Mouse (Mus musculus) myocyte (in vitro differentiated cells): Measurements from ENCODE around the gene Hsd11b2. TPM values are rescaled to one million over a fixed set of nuclear protein-coding genes. Genes with fewer than 3 reads are reported as not detected.

Source experiments
- H3K27me3 ChIP-seq: one replicate; pipeline ENCODE4 v1.6.1; 2011; ENCODE audit not compliant: control insufficient read depth, insufficient read depth, insufficient read length
- H3K36me3 ChIP-seq: one replicate; pipeline ENCODE4 v1.6.1; 2011; ENCODE audit not compliant: control insufficient read depth, insufficient read depth
- H3K4me2 ChIP-seq: one replicate; pipeline ENCODE4 v1.6.1; 2011; ENCODE audit warnings: low read depth, control low read depth
- H3K4me3 ChIP-seq: one replicate; pipeline ENCODE4 v1.5.1; 2011; ENCODE audit warnings: mild to moderate bottlenecking, control low read depth, moderate library complexity
- H3K79me2 ChIP-seq: one replicate; pipeline ENCODE4 v1.6.1; 2011; ENCODE audit not compliant: control insufficient read depth, insufficient read depth
- H3ac ChIP-seq: one replicate; pipeline ENCODE4 v1.6.1; 2011; ENCODE audit not compliant: control insufficient read depth, insufficient read length
- CEBPB ChIP-seq: IDR thresholded peaks from 2 replicates; pipeline ENCODE4 v1.6.1; 2011; ENCODE audit warnings: mild to moderate bottlenecking, moderate library complexity; ENCODE audit not compliant: poor library complexity, insufficient read depth, severe bottlenecking
- E2F4 ChIP-seq: IDR thresholded peaks from one replicate; pipeline ENCODE4 v1.6.1; 2011; ENCODE audit warnings: mild to moderate bottlenecking, control low read depth, moderate library complexity; ENCODE audit not compliant: insufficient read depth
- MAX ChIP-seq: IDR thresholded peaks from one replicate; pipeline ENCODE4 v1.6.1; 2011; ENCODE audit warnings: low read depth, mild to moderate bottlenecking, control low read depth
- MYOD1 ChIP-seq, 3 experiments: IDR thresholded peaks; one replicate each; pipeline ENCODE4 v1.6.1; 2011; ENCODE audit warnings: control low read depth in 2 of 3, low read depth in 2 of 3, mild to moderate bottlenecking in 2 of 3, moderate library complexity in 1 of 3; ENCODE audit not compliant: insufficient read length in 2 of 3, control insufficient read depth in 1 of 3
- MYOG ChIP-seq, 3 experiments: IDR thresholded peaks; one replicate each; pipeline ENCODE4 v1.6.1; 2011; ENCODE audit warnings: control low read depth in 2 of 3, low read depth in 2 of 3, mild to moderate bottlenecking in 2 of 3; ENCODE audit not compliant: insufficient read length in 2 of 3, control insufficient read depth in 1 of 3, insufficient read depth in 1 of 3
- POLR2A ChIP-seq: IDR thresholded peaks from one replicate; pipeline ENCODE4 v1.6.1; 2011; ENCODE audit warnings: low read depth, mild to moderate bottlenecking, control low read depth, moderate library complexity; ENCODE audit not compliant: insufficient read length
- POLR2AphosphoS2 ChIP-seq: IDR thresholded peaks from one replicate; pipeline ENCODE4 v1.6.1; 2011; ENCODE audit warnings: low read depth, control low read depth; ENCODE audit not compliant: insufficient read length
- REST ChIP-seq: IDR thresholded peaks from one replicate; pipeline ENCODE4 v1.6.1; 2011; ENCODE audit warnings: mild to moderate bottlenecking, control low read depth, moderate library complexity; ENCODE audit not compliant: insufficient read depth, insufficient read length
- SRF ChIP-seq: IDR thresholded peaks from one replicate; pipeline ENCODE4 v1.6.1; 2011; ENCODE audit warnings: low read depth; ENCODE audit not compliant: control insufficient read depth, insufficient read length
- TCF12 ChIP-seq: IDR thresholded peaks from one replicate; pipeline ENCODE4 v1.6.1; 2011; ENCODE audit warnings: mild to moderate bottlenecking, control low read depth; ENCODE audit not compliant: poor library complexity, insufficient read depth, severe bottlenecking
- TCF3 ChIP-seq: IDR thresholded peaks from one replicate; pipeline ENCODE4 v1.6.1; 2011; ENCODE audit warnings: low read depth, control low read depth; ENCODE audit not compliant: insufficient read length
- USF1 ChIP-seq: IDR thresholded peaks from one replicate; pipeline ENCODE4 v1.6.1; 2011; ENCODE audit warnings: low read depth, mild to moderate bottlenecking, control low read depth, moderate library complexity
- polyA plus RNA-seq: library from polyadenylated mRNA; unstranded; fragments of >200 nt; fragmentation: generic; extraction: Trizol; gene quantifications from one replicate; pipeline ENCODE4 v1.2.1, GENCODE M21; 2012; ENCODE audit warnings: missing spikeins

Hsd11b2 gene
- polyA plus RNA-seq, 1 experiment = 0.59 TPM

- TF ChIP-seq REST (no peak), MYOD1 (IDR thresholded peaks at IDR 0.05; ENCODE audit: control insufficient read depth in 1 of 3, insufficient read length in 2 of 3, low read depth in 2 of 3) (peak in 1 of 3 experiments; percentile 14), MAX (no peak), TCF3 (no peak), CEBPB (no peak), POLR2AphosphoS2 (no peak), TCF12 (no peak), USF1 (no peak), MYOG (IDR thresholded peaks at IDR 0.05; ENCODE audit: control insufficient read depth in 1 of 3, insufficient read depth in 1 of 3, insufficient read length in 2 of 3, low read depth in 2 of 3) (peak in 2 of 3 experiments; percentile 40 to 51), E2F4 (no peak), POLR2A (no peak), SRF (no peak)
- H3K36me3 ChIP-seq = peaks cover 10% of the 10 kb centered on the region
Measured at GRCm38 (mm10) chr8:105533892-105534329, 15.4 kb downstream of the Hsd11b2 start.

GRCm38 (mm10) chr8:105536546-105536945 is 18.0 kb downstream of the Hsd11b2 start:
- H3ac ChIP-seq = no peak overlapping the region
- no peak for TF ChIP-seq REST
- no peak for TF ChIP-seq MYOG (IDR thresholded peaks at IDR 0.05; ENCODE audit: control insufficient read depth in 1 of 3, insufficient read depth in 1 of 3, insufficient read length in 2 of 3, low read depth in 2 of 3)
- no peak for TF ChIP-seq CEBPB
- no peak for TF ChIP-seq USF1
- no peak for TF ChIP-seq POLR2A
- TF ChIP-seq TCF12 = no peak
- no peak for TF ChIP-seq SRF
- TF ChIP-seq TCF3 = no peak
- TF ChIP-seq MYOD1 (IDR thresholded peaks at IDR 0.05; ENCODE audit: control insufficient read depth in 1 of 3, insufficient read length in 2 of 3, low read depth in 2 of 3) = no peak
- TF ChIP-seq E2F4 = no peak
- TF ChIP-seq MAX = no peak
- TF ChIP-seq POLR2AphosphoS2 = no peak
- H3K4me2 ChIP-seq = no peak overlapping the region
- H3K36me3 ChIP-seq = peaks cover 10% of the 10 kb centered on the region
- no peak overlapping the region for H3K4me3 ChIP-seq
- H3K79me2 ChIP-seq = no peaks in the 10 kb centered on the region
- H3K27me3 ChIP-seq = no peaks in the 10 kb centered on the region

More at GRCm38 (mm10) chr8:105533892-105534329, 15.4 kb downstream of the Hsd11b2 start:
- Histone ChIP-seq H3K79me2 (no peaks in the 10 kb centered on the region), H3K27me3 (no peaks in the 10 kb centered on the region), H3K4me2 (peak overlapping the region; percentile 21), H3ac (no peak overlapping the region), H3K4me3 (no peak overlapping the region)

GRCm38 (mm10) chr8:105537011-105537677 is 18.6 kb downstream of the Hsd11b2 start:
- H3ac ChIP-seq = no peak overlapping the region
- H3K4me2 ChIP-seq = no peak overlapping the region
- H3K79me2 ChIP-seq = peaks cover under 1% of the 10 kb centered on the region
- H3K4me3 ChIP-seq = no peak overlapping the region
- H3K27me3 ChIP-seq = no peaks in the 10 kb centered on the region
- no peak for TF ChIP-seq TCF12
- peak in 2 of 3 experiments; percentile 52 to 71 for TF ChIP-seq MYOG (IDR thresholded peaks at IDR 0.05; ENCODE audit: control insufficient read depth in 1 of 3, insufficient read depth in 1 of 3, insufficient read length in 2 of 3, low read depth in 2 of 3)
- peak in 2 of 3 experiments; percentile 61 to 74 for TF ChIP-seq MYOD1 (IDR thresholded peaks at IDR 0.05; ENCODE audit: control insufficient read depth in 1 of 3, insufficient read length in 2 of 3, low read depth in 2 of 3)
- H3K36me3 ChIP-seq = peaks cover 12% of the 10 kb centered on the region

GRCm38 (mm10) chr8:105538940-105539339 is 20.4 kb downstream of the Hsd11b2 start:
- Histone ChIP-seq H3K27me3 (no peaks in the 10 kb centered on the region), H3K4me2 (no peak overlapping the region), H3ac (no peak overlapping the region), H3K79me2 (peaks cover 7% of the 10 kb centered on the region), H3K4me3 (no peak overlapping the region), H3K36me3 (peaks cover 14% of the 10 kb centered on the region)
- TF ChIP-seq POLR2AphosphoS2 (no peak), POLR2A (no peak), USF1 (no peak), TCF3 (no peak), E2F4 (no peak), MAX (no peak), MYOG (IDR thresholded peaks at IDR 0.05; ENCODE audit: control insufficient read depth in 1 of 3, insufficient read depth in 1 of 3, insufficient read length in 2 of 3, low read depth in 2 of 3) (no peak)

- Histone ChIP-seq H3K79me2 (peaks cover 7% of the 10 kb centered on the region), H3ac (no peak overlapping the region), H3K4me3 (no peak overlapping the region), H3K4me2 (no peak overlapping the region), H3K27me3 (no peaks in the 10 kb centered on the region), H3K36me3 (peaks cover 9% of the 10 kb centered on the region)
- TF ChIP-seq CEBPB (no peak), TCF12 (no peak), SRF (no peak), TCF3 (no peak), USF1 (no peak), MYOD1 (IDR thresholded peaks at IDR 0.05; ENCODE audit: control insufficient read depth in 1 of 3, insufficient read length in 2 of 3, low read depth in 2 of 3) (no peak), E2F4 (no peak), MYOG (IDR thresholded peaks at IDR 0.05; ENCODE audit: control insufficient read depth in 1 of 3, insufficient read depth in 1 of 3, insufficient read length in 2 of 3, low read depth in 2 of 3) (no peak), POLR2AphosphoS2 (no peak), MAX (no peak), REST (no peak)
Measured at GRCm38 (mm10) chr8:105542032-105542656, 23.6 kb downstream of the Hsd11b2 start.
